Mouse (Mus musculus) adipose tissue, adult 10 weeks (tissue): ENCODE results near the gene Hist1h4j. TPM values are rescaled to one million over a fixed set of nuclear protein-coding genes. Genes with fewer than 3 reads are reported as not detected.

ENCODE experiments used
- polyA plus RNA-seq: library from polyadenylated mRNA; stranded (reverse); fragments of 350-450 nt; fragmentation: Illumina TruSeq; extraction: RNeasy Lipid Tissue Mini Kit (QIAGEN cat#74804); gene quantifications from one replicate; pipeline ENCODE4 v1.2.3, GENCODE M21; 2014; ENCODE audit warnings: low read depth, low replicate concordance

The Hist1h4j gene
- 1.1 TPM for polyA plus RNA-seq

GRCm38 (mm10) chr13:21734906-21735767 is at the start of gene Hist1h4j:
Gene Hist1h4j, plus strand, starts transcription at chr13:21735064.

GRCm38 (mm10) chr13:21697811-21698210 is 37.1 kb upstream of the Hist1h4j start, which contains the start of gene Olfr1359:
Gene Olfr1359, plus strand, starts transcription at chr13:21698111.

GRCm38 (mm10) chr13:21715864-21716539 is 18.9 kb upstream of the Hist1h4j start, which contains the start of the genes Hist1h2bl and Hist1h2ai:
Gene Hist1h2bl, minus strand, starts transcription at chr13:21716143.
Gene Hist1h2ai, plus strand, starts transcription at chr13:21716422.

GRCm38 (mm10) chr13:21717397-21718357 is 17.2 kb upstream of the Hist1h4j start, which contains the start of gene Hist1h3h:
Gene Hist1h3h, plus strand, starts transcription at chr13:21717659.

GRCm38 (mm10) chr13:21721757-21722372 is 13.0 kb upstream of the Hist1h4j start, which contains the start of gene Hist1h2bm:
Gene Hist1h2bm, plus strand, starts transcription at chr13:21722044.

GRCm38 (mm10) chr13:21750159-21751017 is 15.5 kb downstream of the Hist1h4j start, which contains the start of gene Hist1h4k:
Gene Hist1h4k, minus strand, starts transcription at chr13:21750505.

GRCm38 (mm10) chr13:21753524-21754285 is 18.8 kb downstream of the Hist1h4j start, which contains the start of the genes Hist1h2ak and Hist1h2bn:
Gene Hist1h2ak, minus strand, starts transcription at chr13:21753827.
Gene Hist1h2bn, plus strand, starts transcription at chr13:21754123.

GRCm38 (mm10) chr13:21779767-21780731 is 45.2 kb downstream of the Hist1h4j start, which contains the start of gene Hist1h1b:
Gene Hist1h1b, minus strand, starts transcription at chr13:21780625.

GRCm38 (mm10) chr13:21783255-21783617 is 48.4 kb downstream of the Hist1h4j start, which contains the start of gene Hist1h3i:
Gene Hist1h3i, minus strand, starts transcription at chr13:21783370.

Other genes starting within 250 kb of the Hist1h4j start
- 1.2 TPM for gene AK157302, start 239.8 kb upstream of the Hist1h4j start, polyA plus RNA-seq
- gene Gm11273, start 233.6 kb upstream of the Hist1h4j start, polyA plus RNA-seq = 6.9 TPM
- gene Zkscan8, start 203.9 kb upstream of the Hist1h4j start, polyA plus RNA-seq = 8.4 TPM
- gene Olfr1366, start 192.3 kb upstream of the Hist1h4j start, polyA plus RNA-seq = not detected
- not detected for gene Olfr1535, start 175.2 kb upstream of the Hist1h4j start, polyA plus RNA-seq
- not detected for gene Olfr1364, start 153.3 kb upstream of the Hist1h4j start, polyA plus RNA-seq
- gene Olfr1362, start 121.0 kb upstream of the Hist1h4j start, polyA plus RNA-seq = not detected
- not detected for gene Olfr11, start 92.5 kb upstream of the Hist1h4j start, polyA plus RNA-seq
- gene Olfr1361, start 71.7 kb upstream of the Hist1h4j start, polyA plus RNA-seq = not detected
- gene Olfr1360, start 57.7 kb upstream of the Hist1h4j start, polyA plus RNA-seq = not detected
- gene Olfr1359, start 37.0 kb upstream of the Hist1h4j start, polyA plus RNA-seq = not detected
- gene Hist1h2bl, start 18.9 kb upstream of the Hist1h4j start, polyA plus RNA-seq = not detected
- gene Hist1h2ai, start 18.6 kb upstream of the Hist1h4j start, polyA plus RNA-seq = not detected
- gene Hist1h3h, start 17.4 kb upstream of the Hist1h4j start, polyA plus RNA-seq = not detected
- gene Hist1h2bm, start 13.0 kb upstream of the Hist1h4j start, polyA plus RNA-seq = not detected
- gene Hist1h4k, start 15.4 kb downstream of the Hist1h4j start, polyA plus RNA-seq = not detected
- not detected for gene Hist1h2ak, start 18.8 kb downstream of the Hist1h4j start, polyA plus RNA-seq
- gene Hist1h2bn, start 19.1 kb downstream of the Hist1h4j start, polyA plus RNA-seq = not detected
- not detected for gene Hist1h1b, start 45.6 kb downstream of the Hist1h4j start, polyA plus RNA-seq
- not detected for gene Hist1h3i, start 48.3 kb downstream of the Hist1h4j start, polyA plus RNA-seq
- gene Hist1h2an, start 52.2 kb downstream of the Hist1h4j start, polyA plus RNA-seq = not detected
- 1.7 TPM for gene Hist1h2bp, start 52.4 kb downstream of the Hist1h4j start, polyA plus RNA-seq
- gene Hist1h2bq, start 75.1 kb downstream of the Hist1h4j start, polyA plus RNA-seq = 1.0 TPM
- not detected for gene Hist1h2ao, start 75.4 kb downstream of the Hist1h4j start, polyA plus RNA-seq
- gene Hist1h4m, start 76.7 kb downstream of the Hist1h4j start, polyA plus RNA-seq = not detected
- gene Hist1h4n, start 97.1 kb downstream of the Hist1h4j start, polyA plus RNA-seq = 2.9 TPM
- gene Hist1h2ap, start 98.4 kb downstream of the Hist1h4j start, polyA plus RNA-seq = not detected
- gene Hist1h2br, start 98.7 kb downstream of the Hist1h4j start, polyA plus RNA-seq = 0.46 TPM
- gene Zfp184, start 210.0 kb downstream of the Hist1h4j start, polyA plus RNA-seq = 3.0 TPM
- 3.5 TPM for gene Pom121l2, start 246.1 kb downstream of the Hist1h4j start, polyA plus RNA-seq